Mouse (Mus musculus): ENCODE measurements around the gene Tas2r124.

GRCm38 (mm10) chr6:132795393-132795792 lies 40.9 kb downstream of the Tas2r124 start:
- no peak for TF ChIP-seq EP300 (IDR thresholded peaks at IDR 0.05; ENCODE audit: low read depth)
- no peak for TF ChIP-seq CTCF (IDR thresholded peaks at IDR 0.05; ENCODE audit: low read depth)
